Mouse (Mus musculus) left cerebral cortex, adult 6 months (tissue): Measurements from ENCODE around the gene Phlpp1. TPM values are rescaled to one million over a fixed set of nuclear protein-coding genes. Genes with fewer than 3 reads are reported as not detected.

Experiments
- long read RNA-seq, 2 experiments: library from polyadenylated mRNA; unstranded; transcript quantifications; one replicate each; pipeline ENCODE4 v2.0.0; 2019 to 2020
- polyA plus RNA-seq: library from polyadenylated mRNA; unstranded; fragments of <200 nt; fragmentation: Nextera tagmentation; gene quantifications from 2 replicates; pipeline ENCODE4 v1.2.3, GENCODE M21; 2021

Gene Phlpp1
- polyA plus RNA-seq = 7.1 and 8.8 TPM in 2 replicates
- long read RNA-seq, experiment 1, full-length matches to known transcripts = 4 of 26 reads
- long read RNA-seq, experiment 1, partial matches to known transcripts = 19 of 26 reads
- long read RNA-seq, experiment 1, other reads (novel, unspliced or antisense) = 3 of 26 reads
- long read RNA-seq, experiment 2, partial matches to known transcripts = 18 of 19 reads
- long read RNA-seq, experiment 2, other reads (novel, unspliced or antisense) = 1 of 19 reads

GRCm38 (mm10) chr1:106171241-106172220 is at the start of gene Phlpp1:
Phlpp1 (plus strand) TSS chr1:106171752.

Other genes starting within 250 kb of the Phlpp1 start
- 2.6 and 2.9 TPM in 2 replicates for gene Zcchc2, start 181.3 kb upstream of the Phlpp1 start, polyA plus RNA-seq